Mouse (Mus musculus) midbrain, embryonic 10.5 days (tissue): Measurements from ENCODE around the gene Epyc. TPM values are rescaled to one million over a fixed set of nuclear protein-coding genes. Genes with fewer than 3 reads are reported as not detected.

ENCODE experiments used
- DNase-seq: peaks from one replicate; pipeline ENCODE4 v3.0.0-alpha.2; 2017; ENCODE audit warnings: low spot score
- H3K27ac ChIP-seq: fragments of 300-500 bp; sonication (generic); replicated peaks from 2 replicates; pipeline ENCODE4 v1.5.1; 2016; ENCODE audit warnings: mild to moderate bottlenecking
- H3K27me3 ChIP-seq: fragments of 300-500 bp; sonication (generic); 2 replicates; pipeline ENCODE4 v1.6.1; 2016; ENCODE audit warnings: low read depth, mild to moderate bottlenecking; ENCODE audit not compliant: poor library complexity, severe bottlenecking
- H3K36me3 ChIP-seq: fragments of 300-500 bp; sonication (generic); 2 replicates; pipeline ENCODE4 v1.6.1; 2016; ENCODE audit warnings: mild to moderate bottlenecking, moderate library complexity
- H3K4me1 ChIP-seq: fragments of 300-500 bp; sonication (generic); 2 replicates; pipeline ENCODE4 v1.6.1; 2016
- H3K4me3 ChIP-seq: fragments of 300-500 bp; sonication (generic); 2 replicates; pipeline ENCODE4 v1.5.1; 2016; ENCODE audit warnings: mild to moderate bottlenecking, moderate library complexity
- H3K9me3 ChIP-seq: fragments of 300-500 bp; sonication (generic); replicated peaks from 2 replicates; pipeline ENCODE4 v1.6.1; 2016; ENCODE audit warnings: mild to moderate bottlenecking
- WGBS: fragments of 180-500 bp; shearing (Covaris S2); methylation state at CpG from one replicate; pipeline ENCODE4 v1.1.7; 2016; 5-methylcytosine and 5-hydroxymethylcytosine counted together
- polyA plus RNA-seq: library from polyadenylated mRNA; unstranded; fragments of >200 nt; fragmentation: Nextera tagmentation; extraction: Ambion mirVana; gene quantifications from 2 replicates; pipeline ENCODE4 v1.2.1, GENCODE M21; 2016

The Epyc gene
- polyA plus RNA-seq, 1 experiment from 2014 or later = 0.35 TPM

DNA sequence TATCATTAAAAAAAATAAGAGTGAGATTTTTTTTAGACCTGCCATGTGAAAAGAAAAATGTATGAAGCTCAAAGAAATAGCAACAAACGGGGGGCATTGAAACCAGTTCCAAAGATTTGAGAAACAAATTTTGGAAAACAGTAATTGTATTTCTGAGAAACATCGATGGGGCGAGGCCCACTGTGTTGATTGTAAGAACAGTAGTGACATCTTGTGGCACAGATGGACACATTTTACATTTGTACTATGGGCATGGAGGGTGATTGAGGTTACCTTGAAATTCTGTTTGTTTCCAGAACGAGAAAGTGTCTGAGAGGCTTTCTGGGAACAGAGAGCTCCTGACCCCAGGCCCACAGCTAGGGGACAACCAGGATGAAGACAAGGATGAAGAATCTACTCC lies 26.3 kb downstream of the Epyc start:
- Histone ChIP-seq H3K27ac (no peak overlapping the region), H3K27me3 (no peaks in the 10 kb centered on the region), H3K36me3 (no peaks in the 10 kb centered on the region), H3K9me3 (0 out of 2 replicates have a peak, but pooled peaks cover 3% of the 10 kb centered on the region), H3K4me3 (no peak overlapping the region), H3K4me1 (peaks cover 6% of the 10 kb centered on the region; the same call in 1 of the 2 replicates)
- WGBS = 70% methylated on average over 4 of the region's 4 CpGs
- no peak for DNase-seq

DNA sequence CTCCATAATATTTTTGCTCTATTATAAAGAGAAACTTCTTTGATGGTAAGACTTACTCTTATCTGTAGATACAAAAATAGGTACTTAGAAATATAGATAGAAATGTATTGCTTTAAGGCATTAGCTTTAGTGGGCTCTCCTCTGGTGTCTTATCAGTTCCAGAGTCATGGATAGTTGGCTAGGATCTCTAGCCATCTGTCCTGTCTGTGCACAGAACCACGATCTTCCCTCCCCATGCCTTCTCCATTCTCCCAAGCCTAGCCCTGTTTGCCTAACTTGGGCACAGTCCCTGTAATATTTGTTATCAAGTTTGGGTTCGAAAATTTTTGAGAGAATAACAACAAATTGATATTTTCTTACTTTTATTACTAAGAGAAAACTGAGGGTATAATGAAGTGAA lies 29.4 kb downstream of the Epyc start:
- WGBS = 78% methylated on average over 2 of the region's 2 CpGs
- peaks cover 6% of the 10 kb centered on the region; the same call in 1 of the 2 replicates for H3K4me1 ChIP-seq
- DNase-seq = no peak
- no peaks in the 10 kb centered on the region for H3K36me3 ChIP-seq
- no peak overlapping the region for H3K4me3 ChIP-seq
- H3K9me3 ChIP-seq = no peaks in the 10 kb centered on the region
- no peak overlapping the region for H3K27ac ChIP-seq
- H3K27me3 ChIP-seq = no peaks in the 10 kb centered on the region

DNA sequence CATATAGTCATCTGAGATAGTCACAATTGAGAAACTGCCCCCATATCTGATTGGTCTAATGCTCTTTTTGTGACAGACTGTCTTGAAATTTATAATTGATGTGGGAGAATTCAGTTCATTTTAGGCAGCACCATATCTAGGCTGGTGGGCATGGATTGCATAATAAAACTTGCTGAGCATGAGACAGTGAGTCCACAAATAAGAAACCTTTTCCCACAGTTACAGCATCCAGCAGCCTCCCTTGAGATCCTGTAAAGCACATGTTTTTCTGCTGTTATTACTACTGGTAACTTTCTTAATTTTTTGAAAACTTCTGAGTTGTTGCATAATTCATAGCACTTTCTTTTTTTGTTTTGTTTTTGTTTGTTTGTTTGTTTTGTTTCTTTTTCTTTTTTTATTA lies 39.1 kb downstream of the Epyc start:
- no peaks in the 10 kb centered on the region for H3K36me3 ChIP-seq
- no peak for DNase-seq
- H3K4me1 ChIP-seq = no peaks in the 10 kb centered on the region
- H3K27me3 ChIP-seq = no peaks in the 10 kb centered on the region
- H3K9me3 ChIP-seq = no peaks in the 10 kb centered on the region
- H3K27ac ChIP-seq = no peak overlapping the region
- no peak overlapping the region for H3K4me3 ChIP-seq

DNA sequence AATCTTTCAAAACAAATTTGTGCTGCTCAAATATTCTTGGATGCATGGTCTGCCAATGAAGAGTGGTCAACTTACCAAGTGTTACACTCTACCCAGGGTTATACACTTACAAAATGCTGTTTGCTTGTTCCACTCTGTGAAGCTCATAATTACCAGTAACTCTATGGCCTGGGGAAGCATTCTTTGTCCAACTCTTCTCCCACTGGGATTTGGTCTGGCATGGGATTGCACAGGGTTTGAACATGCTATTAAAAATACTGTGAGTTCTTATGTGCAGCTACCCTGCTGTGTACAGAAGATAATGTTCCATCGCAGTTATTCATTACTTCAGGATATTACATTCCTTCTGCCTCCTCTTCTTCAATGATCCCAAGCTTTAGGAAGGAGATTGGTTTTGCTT lies 43.3 kb downstream of the Epyc start:
- DNase-seq = no peak
- no peaks in the 10 kb centered on the region for H3K4me1 ChIP-seq
- no peaks in the 10 kb centered on the region for H3K9me3 ChIP-seq
- H3K27me3 ChIP-seq = no peaks in the 10 kb centered on the region
- WGBS = 89% methylated on average over 1 of the region's 1 CpGs
- no peak overlapping the region for H3K27ac ChIP-seq
- no peaks in the 10 kb centered on the region for H3K36me3 ChIP-seq
- H3K4me3 ChIP-seq = no peak overlapping the region

DNA sequence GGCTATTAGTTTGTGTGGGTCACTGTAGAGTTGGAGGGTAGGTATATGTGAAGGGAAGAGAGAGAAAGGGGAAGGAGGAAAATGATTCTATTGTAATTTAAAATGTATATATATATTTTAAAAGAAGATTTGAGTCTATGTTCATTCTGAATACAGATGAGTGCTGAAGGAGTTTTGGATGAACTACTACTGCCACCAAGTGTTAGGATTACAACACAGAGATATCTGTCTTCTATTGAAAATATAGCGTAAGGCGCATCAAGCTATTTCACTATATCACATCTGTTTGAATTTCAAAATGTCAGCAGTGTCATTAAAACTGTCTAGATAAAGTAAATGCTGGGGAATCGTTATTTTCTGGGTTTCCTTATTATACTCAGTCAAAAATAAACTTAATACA lies 45.6 kb downstream of the Epyc start:
- no peak for DNase-seq
- H3K27ac ChIP-seq = no peak overlapping the region
- H3K36me3 ChIP-seq = no peaks in the 10 kb centered on the region
- 86% methylated on average over 3 of the region's 3 CpGs for WGBS
- H3K9me3 ChIP-seq = peaks cover 12% of the 10 kb centered on the region; the same call in 1 of the 2 replicates
- no peaks in the 10 kb centered on the region for H3K27me3 ChIP-seq
- no peak overlapping the region for H3K4me3 ChIP-seq
- H3K4me1 ChIP-seq = no peaks in the 10 kb centered on the region

DNA sequence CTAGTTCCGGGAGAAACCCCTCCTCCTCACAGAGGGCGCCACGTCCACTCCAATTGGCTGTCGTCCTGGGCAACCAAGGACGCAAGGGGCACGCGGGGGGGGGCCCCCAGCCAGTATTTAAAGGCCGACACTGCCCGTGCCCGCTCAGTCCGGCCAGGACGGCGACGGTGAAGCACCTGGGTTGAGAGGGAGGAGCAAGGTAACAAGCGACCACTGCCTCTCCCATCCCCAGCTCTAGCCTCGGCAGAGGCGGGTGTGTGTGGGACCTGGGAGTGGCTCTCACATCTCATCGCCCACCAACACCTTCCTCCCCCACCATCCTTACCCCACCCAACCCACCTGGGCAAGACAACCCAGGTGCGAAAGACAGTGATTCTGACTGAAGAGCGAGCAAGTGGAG lies 49.0 kb downstream of the Epyc start, which contains the start of gene Ccer1:
TSS of gene Ccer1 (plus strand) at position 147 of the 400 bp plus-strand sequence.
- WGBS = 79% methylated on average over 20 of the region's 20 CpGs
- H3K4me3 ChIP-seq = no peak within 1 kb of the TSS
- no peaks in the 10 kb centered on the region for H3K4me1 ChIP-seq
- H3K27me3 ChIP-seq = no peaks in the 10 kb centered on the region
- peaks cover 12% of the 10 kb centered on the region; the same call in 1 of the 2 replicates for H3K9me3 ChIP-seq
- no peak for DNase-seq
- H3K27ac ChIP-seq = no peak within 1 kb of the TSS
- H3K36me3 ChIP-seq = no peaks in the 10 kb centered on the region

DNA sequence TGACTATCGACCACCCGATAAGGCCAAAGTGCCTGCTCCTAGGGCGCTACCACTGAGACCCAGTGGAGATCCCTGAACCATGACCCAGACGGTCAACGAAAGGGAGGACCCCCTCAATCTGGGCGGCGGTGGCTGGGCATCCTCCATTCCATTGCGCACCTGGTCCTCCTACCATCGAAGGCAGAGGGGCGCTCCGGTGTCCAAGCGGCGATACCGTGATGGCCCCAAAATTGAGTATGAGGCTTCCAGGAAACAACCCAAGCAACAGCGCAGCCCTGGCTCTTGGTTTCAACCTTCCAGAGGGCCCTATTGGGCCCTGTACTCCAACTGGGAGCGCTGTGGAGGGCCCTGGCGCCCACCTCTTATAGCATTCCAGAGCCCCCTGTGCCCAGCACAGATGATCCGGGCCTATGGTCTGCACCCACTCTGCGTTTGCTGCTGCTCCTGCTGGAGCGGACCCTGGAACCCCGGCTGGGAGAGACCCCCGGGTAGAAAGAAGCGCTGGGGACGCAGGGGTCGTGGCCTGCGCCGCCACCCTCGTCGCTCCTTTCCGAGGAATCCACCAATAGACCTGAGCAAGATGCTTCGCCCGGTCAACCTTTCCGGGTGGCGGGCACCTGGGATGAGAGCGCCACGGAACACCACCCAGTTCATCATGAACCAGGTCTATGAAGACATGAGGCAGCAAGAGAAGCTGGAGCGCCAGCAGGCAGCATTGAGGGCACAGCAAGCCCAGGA lies 49.7 kb downstream of the Epyc start:
- Histone ChIP-seq H3K36me3 (no peaks in the 10 kb centered on the region), H3K9me3 (peaks cover 12% of the 10 kb centered on the region; the same call in 1 of the 2 replicates), H3K4me1 (no peaks in the 10 kb centered on the region), H3K27me3 (no peaks in the 10 kb centered on the region), H3K27ac (no peak overlapping the region), H3K4me3 (no peak overlapping the region)
- 93% methylated on average over 37 of the region's 37 CpGs for WGBS
- no peak for DNase-seq

DNA sequence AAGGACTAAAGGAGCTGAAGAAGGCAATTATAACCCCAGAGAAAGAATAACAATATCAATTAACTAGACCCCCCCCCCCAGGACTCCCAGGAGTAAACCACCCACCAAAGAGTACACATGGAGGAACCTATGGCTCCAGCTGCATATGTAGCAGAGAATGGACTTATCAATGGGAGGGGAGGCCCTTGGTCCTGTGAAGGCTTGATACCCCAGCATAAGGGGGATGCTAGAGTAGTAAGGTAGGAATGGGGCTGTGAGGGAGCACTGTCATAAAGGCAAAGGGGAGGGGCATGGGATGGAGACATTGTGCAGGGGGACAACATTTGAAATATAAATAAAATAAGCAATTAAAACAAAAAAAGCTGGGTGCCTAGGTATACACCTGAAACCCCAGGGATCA lies 58.5 kb downstream of the Epyc start:
- DNase-seq = no peak
- Histone ChIP-seq H3K27me3 (no peaks in the 10 kb centered on the region), H3K36me3 (no peaks in the 10 kb centered on the region)

DNA sequence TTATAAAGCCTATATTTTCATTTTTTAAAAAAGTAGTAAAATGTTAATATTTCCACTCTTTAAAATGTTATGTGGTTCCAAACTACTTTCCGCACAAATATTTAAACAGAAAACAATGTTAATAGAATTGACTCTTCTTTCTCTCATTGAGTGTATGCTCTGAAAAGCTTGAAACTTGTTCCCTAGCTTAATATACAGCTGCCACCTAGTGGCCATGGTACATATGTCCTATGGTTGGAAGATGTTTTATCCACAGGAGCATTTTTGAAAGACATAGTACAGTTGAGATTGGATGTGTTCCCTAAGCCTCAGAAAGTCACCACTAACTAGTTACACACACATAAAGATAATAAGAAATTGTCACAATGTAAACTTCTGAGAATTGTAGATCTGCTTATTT lies 60.7 kb downstream of the Epyc start:
- no peak for DNase-seq
- WGBS = 61% methylated on average over 1 of the region's 1 CpGs
- no peaks in the 10 kb centered on the region for H3K4me1 ChIP-seq

More for the DNA sequence above, 58.5 kb downstream of the Epyc start:
- H3K4me1 ChIP-seq = no peaks in the 10 kb centered on the region
- H3K27ac ChIP-seq = no peak overlapping the region
- H3K4me3 ChIP-seq = no peak overlapping the region
- H3K9me3 ChIP-seq = no peaks in the 10 kb centered on the region

DNA sequence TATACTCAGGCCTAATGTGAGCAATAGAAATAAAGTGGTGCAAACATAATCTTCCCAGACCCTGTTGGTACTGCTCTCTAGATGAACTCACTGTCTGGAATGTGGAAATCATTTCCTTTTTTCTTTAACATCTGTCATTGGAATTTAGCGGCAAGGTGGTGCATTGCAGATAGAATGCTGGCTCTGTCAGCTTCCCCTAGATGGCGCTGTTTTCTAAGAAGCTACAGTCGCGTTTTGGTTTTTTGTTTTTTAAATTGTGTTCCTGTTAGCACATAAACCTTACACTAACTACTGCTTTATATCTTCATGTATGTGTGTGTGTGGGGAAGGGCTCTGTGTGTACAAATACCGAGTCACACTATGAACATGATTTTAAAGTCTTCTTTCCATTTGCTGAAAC lies 68.8 kb downstream of the Epyc start:
- no peaks in the 10 kb centered on the region for H3K27me3 ChIP-seq
- H3K4me1 ChIP-seq = no peaks in the 10 kb centered on the region
- WGBS = 3% methylated on average over 5 of the region's 5 CpGs
- H3K4me3 ChIP-seq = no peak overlapping the region
- peak; percentile 31 for DNase-seq
- no peaks in the 10 kb centered on the region for H3K9me3 ChIP-seq
- H3K27ac ChIP-seq = no peak overlapping the region
- no peaks in the 10 kb centered on the region for H3K36me3 ChIP-seq

More for the DNA sequence above, 60.7 kb downstream of the Epyc start:
- Histone ChIP-seq H3K27ac (no peak overlapping the region), H3K4me3 (no peak overlapping the region), H3K27me3 (no peaks in the 10 kb centered on the region), H3K36me3 (no peaks in the 10 kb centered on the region), H3K9me3 (no peaks in the 10 kb centered on the region)

DNA sequence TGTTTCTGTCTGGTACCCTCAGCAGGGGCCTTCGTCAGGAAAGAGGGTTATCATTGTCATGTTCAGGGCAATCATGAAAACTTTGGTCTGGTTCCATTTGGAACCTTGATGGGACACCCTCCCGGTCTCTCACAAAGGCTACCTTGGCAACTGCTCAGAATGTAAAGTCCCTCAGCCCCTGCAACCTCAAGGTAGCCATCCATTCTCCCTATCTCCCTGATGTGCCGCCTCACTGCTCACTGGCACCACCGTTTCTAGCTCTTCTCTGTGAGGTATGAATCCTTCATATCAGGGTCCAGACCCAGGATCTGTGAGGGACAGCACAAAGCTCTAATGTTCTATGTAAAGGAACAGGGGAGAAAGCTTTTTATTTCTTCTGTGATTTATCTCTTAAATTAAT lies 70.7 kb downstream of the Epyc start:
- 75% methylated on average over 4 of the region's 4 CpGs for WGBS

DNA sequence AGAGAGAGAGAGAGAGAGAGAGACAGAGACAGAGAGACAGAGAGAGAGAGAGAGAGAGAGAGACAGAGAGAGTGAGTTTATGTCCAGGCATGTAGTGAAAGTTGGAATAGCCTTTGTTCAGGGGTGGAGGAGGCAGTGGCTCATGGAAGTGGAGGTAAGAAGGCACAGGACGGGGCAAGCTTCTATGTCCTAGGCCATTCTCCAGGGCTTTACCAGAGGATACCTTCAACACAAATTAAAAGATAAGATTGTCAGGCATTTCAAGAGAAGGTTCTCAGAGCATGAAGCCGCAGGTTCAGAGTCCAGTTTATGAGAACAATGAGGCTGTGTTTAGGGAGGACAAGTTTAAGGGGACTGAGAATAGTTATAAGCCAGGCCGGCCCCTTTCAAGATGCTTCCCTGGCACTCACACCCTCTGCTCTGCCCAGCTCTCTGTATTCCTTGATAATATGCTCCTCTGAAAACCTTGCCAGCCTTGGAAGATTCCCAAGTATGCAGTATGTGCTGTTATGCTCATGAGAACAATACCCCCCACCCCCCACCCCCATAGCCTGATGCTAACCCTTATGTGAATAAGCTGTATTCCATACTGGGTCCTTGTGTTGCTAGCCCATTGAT lies 71.5 kb downstream of the Epyc start:
- no peak for DNase-seq
- Histone ChIP-seq H3K9me3 (no peaks in the 10 kb centered on the region), H3K27me3 (no peaks in the 10 kb centered on the region), H3K27ac (no peak overlapping the region), H3K4me1 (no peaks in the 10 kb centered on the region), H3K4me3 (no peak overlapping the region), H3K36me3 (no peaks in the 10 kb centered on the region)
- WGBS = 91% methylated on average over 3 of the region's 3 CpGs

More for the DNA sequence above, 70.7 kb downstream of the Epyc start:
- Histone ChIP-seq H3K4me1 (no peaks in the 10 kb centered on the region), H3K36me3 (no peaks in the 10 kb centered on the region), H3K27me3 (no peaks in the 10 kb centered on the region), H3K4me3 (no peak overlapping the region), H3K9me3 (no peaks in the 10 kb centered on the region), H3K27ac (no peak overlapping the region)
- DNase-seq = no peak

DNA sequence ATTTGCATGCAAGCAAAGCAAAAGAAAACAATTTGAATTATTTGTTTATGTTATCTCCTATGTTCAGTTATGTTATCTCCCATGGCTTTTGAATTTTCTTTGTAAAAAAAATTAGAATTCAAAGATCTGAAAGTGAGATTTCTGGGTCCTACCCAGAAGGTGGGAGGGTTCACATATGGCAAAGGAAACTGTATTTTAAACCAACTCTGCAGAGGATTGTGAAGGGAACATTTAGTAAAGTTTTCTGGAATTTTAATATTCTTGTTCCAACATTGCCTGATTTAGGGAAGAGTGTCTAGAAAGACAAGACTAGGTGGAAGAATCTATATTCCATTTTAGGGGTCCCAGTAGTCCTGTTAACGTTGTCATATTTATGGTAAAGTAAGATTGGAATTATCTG lies 73.4 kb downstream of the Epyc start:
- WGBS = 86% methylated on average over 1 of the region's 1 CpGs

More for the DNA sequence above, 73.4 kb downstream of the Epyc start:
- H3K27ac ChIP-seq = no peak overlapping the region
- no peaks in the 10 kb centered on the region for H3K9me3 ChIP-seq
- H3K27me3 ChIP-seq = no peaks in the 10 kb centered on the region
- H3K4me1 ChIP-seq = no peaks in the 10 kb centered on the region
- no peak overlapping the region for H3K4me3 ChIP-seq
- H3K36me3 ChIP-seq = no peaks in the 10 kb centered on the region
- DNase-seq = no peak
